Mouse (Mus musculus) hindbrain, embryonic 15.5 days (tissue): Measurements from ENCODE around the gene Sept14. TPM values are rescaled to one million over a fixed set of nuclear protein-coding genes. Genes with fewer than 3 reads are reported as not detected.

Experiments
- ATAC-seq: fragments of 200-750 bp; cut with Nextera tagmentation; 2 replicates; pipeline ENCODE4 v1.8.0; 2017; ENCODE audit warnings: low read depth, moderate number of reproducible peaks, moderate TSS enrichment; ENCODE audit not compliant: low FRiP score
- H3K27ac ChIP-seq: fragments of 300-500 bp; sonication (generic); replicated peaks from 2 replicates; pipeline ENCODE4 v1.5.1; 2015; ENCODE audit warnings: mild to moderate bottlenecking, inconsistent platforms
- H3K27me3 ChIP-seq: fragments of 300-500 bp; sonication (generic); 2 replicates; pipeline ENCODE4 v1.6.1; 2015; ENCODE audit warnings: control low read depth, inconsistent platforms
- H3K36me3 ChIP-seq: fragments of 300-500 bp; sonication (generic); 2 replicates; pipeline ENCODE4 v1.6.1; 2015; ENCODE audit warnings: control low read depth, inconsistent platforms
- H3K4me1 ChIP-seq: fragments of 300-500 bp; sonication (generic); replicated peaks from 2 replicates; pipeline ENCODE4 v1.6.1; 2015; ENCODE audit warnings: control low read depth, inconsistent platforms
- H3K4me2 ChIP-seq: fragments of 300-500 bp; sonication (generic); 2 replicates; pipeline ENCODE4 v1.6.1; 2015; ENCODE audit warnings: moderate library complexity, mild to moderate bottlenecking, inconsistent platforms
- H3K4me3 ChIP-seq: fragments of 300-500 bp; sonication (generic); 2 replicates; pipeline ENCODE4 v1.5.1; 2015; ENCODE audit warnings: mild to moderate bottlenecking, inconsistent platforms
- H3K9ac ChIP-seq: fragments of 300-500 bp; sonication (generic); 2 replicates; pipeline ENCODE4 v1.6.1; 2015; ENCODE audit warnings: inconsistent platforms
- H3K9me3 ChIP-seq: fragments of 300-500 bp; sonication (generic); 2 replicates; pipeline ENCODE4 v1.6.1; 2016; ENCODE audit warnings: control low read depth, inconsistent platforms
- WGBS: fragments of 180-500 bp; shearing (Covaris S2); methylation state at CpG from one replicate; pipeline ENCODE4 v1.1.7; 2015; 5-methylcytosine and 5-hydroxymethylcytosine counted together
- polyA plus RNA-seq: library from polyadenylated mRNA; unstranded; fragments of >200 nt; fragmentation: Nextera tagmentation; extraction: Ambion mirVana; gene quantifications from 2 replicates; pipeline ENCODE4 v1.2.1, GENCODE M21; 2015

The Sept14 gene
- polyA plus RNA-seq, 1 experiment from 2014 or later: not detected

DNA sequence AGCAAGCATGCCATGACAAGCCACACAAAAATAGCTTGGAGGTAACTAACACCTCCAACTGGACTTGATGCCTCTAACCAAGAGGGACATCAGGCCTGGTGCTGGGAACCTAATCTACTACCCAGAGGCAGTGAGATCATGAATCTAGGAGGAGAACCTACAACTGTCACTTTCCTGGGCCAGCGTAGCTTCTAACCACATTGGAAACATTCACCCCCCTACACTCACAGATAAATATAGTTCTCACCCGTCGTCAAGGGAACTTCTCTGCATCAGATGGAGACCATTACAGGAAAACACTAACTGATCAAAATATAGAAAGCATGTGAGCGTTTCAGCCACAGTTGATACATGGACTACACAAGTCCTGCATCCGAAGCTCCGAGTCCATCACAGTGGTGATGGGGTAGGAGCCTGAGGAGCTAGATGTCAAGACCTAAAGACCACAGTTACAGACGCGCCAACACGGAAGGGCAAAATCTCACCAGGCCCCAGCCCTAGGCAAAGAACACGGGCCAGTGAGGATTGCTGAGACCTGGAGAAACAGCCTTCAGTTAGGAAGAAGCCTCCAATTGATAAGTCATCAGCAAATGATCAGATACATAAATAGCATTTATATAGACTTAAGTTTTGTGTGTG is 41.9 kb downstream of the Sept14 start:
- Histone ChIP-seq H3K27ac (no peak overlapping the region), H3K27me3 (no peaks in the 10 kb centered on the region), H3K4me2 (no peak overlapping the region), H3K4me1 (peaks cover 12% of the 10 kb centered on the region), H3K4me3 (no peak overlapping the region), H3K36me3 (no peaks in the 10 kb centered on the region), H3K9me3 (no peaks in the 10 kb centered on the region), H3K9ac (no peak overlapping the region)
- WGBS: 98% methylated on average over 10 of the region's 10 CpGs
- no peak for ATAC-seq

DNA sequence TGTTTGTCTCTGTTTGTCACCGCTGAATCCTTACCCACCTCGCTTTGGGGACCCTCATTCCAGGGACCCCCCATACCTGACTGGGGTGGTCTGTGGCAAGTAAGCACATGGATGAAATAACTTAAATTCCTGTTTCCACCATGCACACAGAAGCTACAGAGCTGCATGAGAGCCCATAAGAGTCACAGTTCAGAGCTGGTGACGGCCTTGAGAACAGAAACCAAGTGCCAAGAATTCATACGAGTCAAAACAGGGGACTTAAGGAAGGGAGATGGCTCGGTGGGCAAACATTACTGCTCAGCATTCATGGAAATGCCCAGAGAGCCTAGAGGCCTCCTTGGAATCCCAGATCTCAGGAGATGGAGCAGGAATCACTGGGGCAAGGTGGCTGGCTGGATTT is 44.2 kb downstream of the Sept14 start:
- no peaks in the 10 kb centered on the region for H3K27me3 ChIP-seq
- H3K27ac ChIP-seq: no peak overlapping the region
- 93% methylated on average over 5 of the region's 5 CpGs for WGBS
- no peaks in the 10 kb centered on the region for H3K9me3 ChIP-seq
- no peak overlapping the region for H3K9ac ChIP-seq
- peaks cover 10% of the 10 kb centered on the region; the same call in 1 of the 2 replicates for H3K36me3 ChIP-seq
- peaks cover 9% of the 10 kb centered on the region for H3K4me1 ChIP-seq
- H3K4me3 ChIP-seq: no peak overlapping the region
- ATAC-seq: no peak
- no peak overlapping the region for H3K4me2 ChIP-seq

GRCm38 (mm10) chr5:129657931-129658330 is 50.4 kb downstream of the Sept14 start:
- Histone ChIP-seq H3K27me3 (no peaks in the 10 kb centered on the region), H3K4me3 (no peak overlapping the region), H3K36me3 (peaks cover 50% of the 10 kb centered on the region), H3K4me2 (no peak overlapping the region), H3K4me1 (no peaks in the 10 kb centered on the region), H3K9ac (no peak overlapping the region), H3K9me3 (no peaks in the 10 kb centered on the region), H3K27ac (no peak overlapping the region)
- 93% methylated on average over 15 of the region's 15 CpGs for WGBS
- no peak for ATAC-seq

DNA sequence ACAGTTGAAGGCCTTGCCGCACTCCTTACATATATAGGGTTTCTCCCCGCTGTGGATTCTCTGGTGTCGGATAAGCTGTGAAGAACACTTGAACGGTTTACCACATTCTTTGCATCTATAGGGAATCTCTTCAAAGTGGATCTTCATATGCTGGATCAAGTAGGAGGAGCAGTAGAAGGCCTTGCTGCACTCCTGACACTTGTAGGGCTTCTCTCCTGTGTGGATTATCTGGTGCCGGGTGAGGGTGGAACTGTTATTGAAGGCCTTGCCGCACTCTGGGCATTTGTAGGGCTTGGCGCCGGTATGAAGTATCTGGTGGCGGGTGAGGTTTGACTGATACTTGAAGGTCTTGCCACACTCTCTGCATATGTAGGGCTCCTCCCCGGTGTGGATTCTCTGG is 51.3 kb downstream of the Sept14 start:
- Histone ChIP-seq H3K4me1 (no peaks in the 10 kb centered on the region), H3K36me3 (peaks cover 50% of the 10 kb centered on the region), H3K4me2 (no peak overlapping the region), H3K27ac (no peak overlapping the region), H3K9me3 (no peaks in the 10 kb centered on the region), H3K9ac (no peak overlapping the region), H3K4me3 (no peak overlapping the region), H3K27me3 (no peaks in the 10 kb centered on the region)
- 96% methylated on average over 10 of the region's 10 CpGs for WGBS
- ATAC-seq: no peak

GRCm38 (mm10) chr5:129650858-129651257 is 57.5 kb downstream of the Sept14 start:
- 82% methylated on average over 5 of the region's 5 CpGs for WGBS

More at GRCm38 (mm10) chr5:129650858-129651257, 57.5 kb downstream of the Sept14 start:
- ATAC-seq: no peak
- no peak overlapping the region for H3K27ac ChIP-seq
- no peaks in the 10 kb centered on the region for H3K9me3 ChIP-seq
- no peaks in the 10 kb centered on the region for H3K4me1 ChIP-seq
- H3K4me3 ChIP-seq: no peak overlapping the region
- H3K4me2 ChIP-seq: no peak overlapping the region
- H3K9ac ChIP-seq: no peak overlapping the region
- H3K36me3 ChIP-seq: peaks cover 9% of the 10 kb centered on the region; the same call in 1 of the 2 replicates
- H3K27me3 ChIP-seq: no peaks in the 10 kb centered on the region

Other genes starting within 250 kb of the Sept14 start
- 51.5 and 52.8 TPM in 2 replicates for gene Sfswap, start 207.3 kb downstream of the Sept14 start, polyA plus RNA-seq
- gene Mmp17, start 124.3 kb downstream of the Sept14 start, polyA plus RNA-seq: 11.7 and 13.5 TPM in 2 replicates
- 5.7 and 7.1 TPM in 2 replicates for gene Zfp11, start 38.4 kb downstream of the Sept14 start, polyA plus RNA-seq
- 162 and 169 TPM in 2 replicates for gene Mrps17, start 7.0 kb upstream of the Sept14 start, polyA plus RNA-seq
- gene Nipsnap2, start 16.6 kb upstream of the Sept14 start, polyA plus RNA-seq: 90.7 and 91.6 TPM in 2 replicates
- 34.7 and 38.5 TPM in 2 replicates for gene Psph, start 78.9 kb upstream of the Sept14 start, polyA plus RNA-seq
- 29.1 and 32.7 TPM in 2 replicates for gene Sumf2, start 138.5 kb upstream of the Sept14 start, polyA plus RNA-seq
- 711 and 732 TPM in 2 replicates for gene Chchd2, start 179.0 kb upstream of the Sept14 start, polyA plus RNA-seq
- gene Zbed5, start 187.2 kb upstream of the Sept14 start, polyA plus RNA-seq: 13.6 and 14.2 TPM in 2 replicates
- gene Phkg1, start 190.0 kb upstream of the Sept14 start, polyA plus RNA-seq: 0.69 and 0.79 TPM in 2 replicates
- gene Nupr1l, start 200.0 kb upstream of the Sept14 start, polyA plus RNA-seq: 4.8 and 5.0 TPM in 2 replicates
- 31.3 and 33.4 TPM in 2 replicates for gene Vkorc1l1, start 233.5 kb upstream of the Sept14 start, polyA plus RNA-seq